Mouse (Mus musculus) lung, postnatal 0 days (tissue): Measurements from ENCODE around the gene Ect2. TPM values are rescaled to one million over a fixed set of nuclear protein-coding genes. Genes with fewer than 3 reads are reported as not detected.

Source experiments
- ATAC-seq: fragments of 200-750 bp; cut with Nextera tagmentation; 2 replicates; pipeline ENCODE4 v1.8.0; 2017; ENCODE audit warnings: moderate library complexity
- DNase-seq: peaks from one replicate; pipeline ENCODE4 v3.0.0-alpha.2; 2016; ENCODE audit warnings: low spot score
- H3K27ac ChIP-seq: fragments of 300-500 bp; sonication (generic); 2 replicates; pipeline ENCODE4 v1.5.1; 2014; ENCODE audit warnings: antibody characterized with exemption, mild to moderate bottlenecking, low read length, mixed read lengths
- H3K27me3 ChIP-seq: fragments of 300-500 bp; sonication (generic); replicated peaks from 2 replicates; pipeline ENCODE4 v1.6.1; 2014; ENCODE audit warnings: low read length, mixed read lengths; ENCODE audit not compliant: insufficient read depth
- H3K36me3 ChIP-seq: fragments of 300-500 bp; sonication (generic); 2 replicates; pipeline ENCODE4 v1.6.1; 2014; ENCODE audit warnings: low read length, mixed read lengths; ENCODE audit not compliant: insufficient read depth
- H3K4me1 ChIP-seq: fragments of 300-500 bp; sonication (generic); 2 replicates; pipeline ENCODE4 v1.6.1; 2014; ENCODE audit warnings: antibody characterized with exemption, low read depth, low read length, mixed read lengths; ENCODE audit not compliant: insufficient read depth
- H3K4me2 ChIP-seq: fragments of 300-500 bp; sonication (generic); replicated peaks from 2 replicates; pipeline ENCODE4 v1.6.1; 2014; ENCODE audit warnings: low read depth, mild to moderate bottlenecking, low read length, moderate library complexity, mixed read lengths
- H3K4me3 ChIP-seq: fragments of 300-500 bp; sonication (generic); 2 replicates; pipeline ENCODE4 v1.5.1; 2014; ENCODE audit warnings: low read depth, low read length
- H3K9ac ChIP-seq: fragments of 300-500 bp; sonication (generic); replicated peaks from 2 replicates; pipeline ENCODE4 v1.6.1; 2014; ENCODE audit warnings: low read depth, mild to moderate bottlenecking
- H3K9me3 ChIP-seq: fragments of 300-500 bp; sonication (generic); 2 replicates; pipeline ENCODE4 v1.6.1; 2016; ENCODE audit warnings: low read length, mixed read lengths
- CTCF ChIP-seq: IDR thresholded peaks from 2 replicates; pipeline ENCODE4 v1.5.1; 2016; ENCODE audit warnings: antibody characterized with exemption, mild to moderate bottlenecking
- EP300 ChIP-seq: IDR thresholded peaks from 2 replicates; pipeline ENCODE4 v1.6.1; 2016; ENCODE audit warnings: antibody characterized with exemption, mild to moderate bottlenecking, control low read depth
- WGBS: fragments of 180-500 bp; shearing (Covaris S2); extraction: QIAGEN DNeasy Blood & Tissue Kit; methylation state at CpG from one replicate; pipeline ENCODE4 v1.1.7; 2014; 5-methylcytosine and 5-hydroxymethylcytosine counted together
- polyA plus RNA-seq: library from polyadenylated mRNA; unstranded; fragments of >200 nt; fragmentation: Nextera tagmentation; extraction: Ambion mirVana; gene quantifications from 2 replicates; pipeline ENCODE4 v1.2.1, GENCODE M21; 2015

Gene Ect2
- polyA plus RNA-seq, 1 experiment from 2014 or later: 4.6 TPM

DNA sequence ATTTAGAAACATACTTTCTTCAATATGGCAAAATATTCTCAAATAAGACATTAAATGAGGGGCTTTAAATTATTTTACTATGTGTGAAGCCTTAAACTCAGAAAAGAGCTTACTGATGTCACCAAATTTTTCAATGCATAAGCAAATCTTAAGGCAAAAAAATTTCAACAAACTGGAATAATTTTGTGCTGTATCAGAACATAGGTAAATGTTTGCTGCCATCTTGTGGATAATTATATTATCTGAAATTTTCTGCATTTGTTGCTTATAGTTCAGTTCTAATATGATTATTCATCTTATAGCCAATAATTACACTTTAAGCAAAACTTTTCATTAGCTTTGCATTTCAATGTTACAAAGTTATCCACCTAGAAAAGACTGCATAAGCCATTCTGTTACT is 42.8 kb downstream of the Ect2 start:
- peak; percentile 56 for DNase-seq
- TF ChIP-seq CTCF: peak; percentile 50
- no peak for TF ChIP-seq EP300
- ATAC-seq: no peak
- H3K4me2 ChIP-seq: no peak overlapping the region
- H3K36me3 ChIP-seq: peaks cover 4% of the 10 kb centered on the region; the same call in 1 of the 2 replicates
- H3K9ac ChIP-seq: no peak overlapping the region
- no peaks in the 10 kb centered on the region for H3K27me3 ChIP-seq
- no peaks in the 10 kb centered on the region for H3K9me3 ChIP-seq
- no peaks in the 10 kb centered on the region for H3K4me1 ChIP-seq
- H3K27ac ChIP-seq: no peak overlapping the region
- no peak overlapping the region for H3K4me3 ChIP-seq

GRCm38 (mm10) chr3:27109109-27109508 is 44.6 kb downstream of the Ect2 start:
- ATAC-seq: no peak
- Histone ChIP-seq H3K36me3 (no peaks in the 10 kb centered on the region; the same call in 1 of the 2 replicates), H3K27ac (no peak overlapping the region), H3K4me1 (no peaks in the 10 kb centered on the region), H3K4me2 (no peak overlapping the region), H3K9me3 (no peaks in the 10 kb centered on the region), H3K9ac (no peak overlapping the region), H3K27me3 (no peaks in the 10 kb centered on the region), H3K4me3 (no peak overlapping the region)
- 88% methylated on average over 4 of the region's 4 CpGs for WGBS
- TF ChIP-seq EP300 (no peak), CTCF (no peak)
- no peak for DNase-seq

DNA sequence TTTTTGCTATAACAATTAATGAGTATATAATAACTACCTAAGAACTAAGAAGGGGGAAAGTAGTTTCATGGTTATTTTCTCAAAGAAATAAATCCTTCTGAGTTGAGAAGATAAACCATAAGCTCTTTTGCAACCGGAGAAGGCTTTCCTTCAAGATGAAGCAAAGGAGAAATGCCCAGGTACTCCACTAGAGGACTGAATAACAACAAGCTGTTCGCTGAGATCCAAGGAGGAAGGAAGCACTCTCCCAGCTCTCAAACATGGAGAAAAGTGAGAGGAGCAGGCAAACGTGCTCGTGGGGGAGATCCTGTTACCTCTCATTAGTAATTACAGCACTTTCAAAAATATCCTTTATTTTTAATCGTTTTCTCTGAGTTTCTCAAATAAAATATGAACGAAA is 46.5 kb downstream of the Ect2 start:
- Histone ChIP-seq H3K9ac (no peak overlapping the region), H3K27ac (0 out of 2 replicates have a peak overlapping the region, but pooled peaks have one; percentile 33), H3K27me3 (no peaks in the 10 kb centered on the region), H3K4me1 (no peaks in the 10 kb centered on the region), H3K9me3 (no peaks in the 10 kb centered on the region), H3K36me3 (no peaks in the 10 kb centered on the region; the same call in 1 of the 2 replicates), H3K4me3 (no peak overlapping the region), H3K4me2 (0 out of 2 replicates have a peak overlapping the region, but pooled peaks have one; percentile 1)
- DNase-seq: peak; percentile 57
- 0 out of 2 replicates have a peak, but pooled peaks have one; percentile 41 for ATAC-seq
- peak; percentile 54 for TF ChIP-seq CTCF
- TF ChIP-seq EP300: no peak
- WGBS: 58% methylated on average over 6 of the region's 6 CpGs

- Histone ChIP-seq H3K36me3 (no peaks in the 10 kb centered on the region), H3K4me1 (no peaks in the 10 kb centered on the region), H3K4me2 (no peak overlapping the region), H3K27ac (no peak overlapping the region), H3K9me3 (no peaks in the 10 kb centered on the region), H3K4me3 (no peak overlapping the region), H3K9ac (no peak overlapping the region), H3K27me3 (no peaks in the 10 kb centered on the region)
- TF ChIP-seq EP300: peak; percentile 90
- no peak for TF ChIP-seq CTCF
- 52% methylated on average over 6 of the region's 6 CpGs for WGBS
- ATAC-seq (peak; percentile 90), DNase-seq (peak; percentile 72)
Measured at GRCm38 (mm10) chr3:27102965-27103364, 50.7 kb downstream of the Ect2 start.

GRCm38 (mm10) chr3:27098633-27099032 is 55.0 kb downstream of the Ect2 start:
- TF ChIP-seq CTCF: no peak
- no peak for TF ChIP-seq EP300
- Histone ChIP-seq H3K4me2 (no peak overlapping the region), H3K36me3 (no peaks in the 10 kb centered on the region), H3K4me1 (no peaks in the 10 kb centered on the region), H3K9me3 (no peaks in the 10 kb centered on the region), H3K9ac (no peak overlapping the region), H3K27ac (no peak overlapping the region), H3K4me3 (no peak overlapping the region), H3K27me3 (no peaks in the 10 kb centered on the region)
- no peak for DNase-seq
- no peak for ATAC-seq
- 93% methylated on average over 6 of the region's 6 CpGs for WGBS

DNA sequence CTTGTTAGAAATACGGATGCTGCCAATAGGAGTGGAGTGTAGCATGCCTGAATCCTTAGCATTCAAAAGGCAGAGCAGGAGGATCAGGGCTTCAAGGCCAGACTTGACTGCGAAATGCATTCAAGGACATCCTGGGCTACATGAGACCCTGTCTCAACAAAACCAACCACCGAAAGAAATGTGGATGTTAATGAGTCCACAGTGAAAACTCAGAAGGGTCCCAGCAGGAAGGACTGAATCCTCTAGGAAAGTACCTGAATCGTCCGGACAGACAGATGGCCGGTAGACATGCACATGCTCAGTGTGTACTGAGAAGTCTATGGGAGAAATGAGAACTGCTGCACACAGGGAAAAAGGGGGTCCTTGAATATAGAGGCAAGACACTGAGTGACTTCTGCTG is 67.5 kb downstream of the Ect2 start:
- no peaks in the 10 kb centered on the region for H3K36me3 ChIP-seq
- H3K27me3 ChIP-seq: no peaks in the 10 kb centered on the region
- no peak overlapping the region for H3K4me3 ChIP-seq
- 95% methylated on average over 6 of the region's 6 CpGs for WGBS
- H3K27ac ChIP-seq: no peak overlapping the region
- H3K4me1 ChIP-seq: no peaks in the 10 kb centered on the region
- no peak overlapping the region for H3K4me2 ChIP-seq
- TF ChIP-seq EP300 (no peak), CTCF (no peak)
- no peak overlapping the region for H3K9ac ChIP-seq
- no peak for ATAC-seq
- no peaks in the 10 kb centered on the region for H3K9me3 ChIP-seq
- no peak for DNase-seq
